Mouse (Mus musculus): ENCODE results near the gene Bhlha9.

- TF ChIP-seq CTCF (IDR thresholded peaks at IDR 0.05; ENCODE audit: borderline replicate concordance, control insufficient read depth, extremely low read depth, insufficient read depth, low read length, poor library complexity) (no peak), POLR2A (IDR thresholded peaks at IDR 0.05; ENCODE audit: control insufficient read depth, extremely low read depth, insufficient read depth, low read length, poor library complexity) (no peak)
Observed at GRCm38 (mm10) chr11:76709625-76710452, 37.6 kb downstream of the Bhlha9 start.
